Mouse (Mus musculus) cerebellum, adult 2 months (tissue): Measurements from ENCODE around the gene Hibch.

Experiments used
- CTCF ChIP-seq: fragments of 200-500 bp; IDR thresholded peaks from 2 replicates; pipeline ENCODE4 v1.5.1; 2011; ENCODE audit warnings: low read depth, mild to moderate bottlenecking, control low read depth, low read length, moderate library complexity, borderline replicate concordance; ENCODE audit not compliant: insufficient read depth
- POLR2A ChIP-seq: fragments of 200-500 bp; IDR thresholded peaks from 2 replicates; pipeline ENCODE4 v1.6.1; 2011; ENCODE audit warnings: low read length, control low read depth, borderline replicate concordance; ENCODE audit not compliant: insufficient read depth

- no peak for TF ChIP-seq CTCF
- TF ChIP-seq POLR2A = no peak
These were observed 112.0 kb downstream of the Hibch start for GRCm38 (mm10) chr1:52956746-52957145.
